Mouse (Mus musculus): Measurements from ENCODE around the gene Klhdc3. TPM values are rescaled to one million over a fixed set of nuclear protein-coding genes. Genes with fewer than 3 reads are reported as not detected.

Gene Klhdc3
- 100 to 1,000 TPM; 163 to 173 TPM for total RNA-seq (2021)
- long read RNA-seq, experiment 1, transcript Klhdc3-202 (11 exons, 1,954 nt) = minor isoform, 28 of 150 reads
- long read RNA-seq, experiment 1, transcript Klhdc3-201 (12 exons, 2,100 nt) = major isoform, 99 of 150 reads
- long read RNA-seq, experiment 1, partial matches to known transcripts = 12 of 150 reads
- long read RNA-seq, experiment 1, other reads (novel, unspliced or antisense) = 11 of 150 reads
- long read RNA-seq, experiment 2, transcript Klhdc3-202 (11 exons, 1,954 nt) = minor isoform, 35 of 185 reads
- long read RNA-seq, experiment 2, transcript Klhdc3-201 (12 exons, 2,100 nt) = major isoform, 120 of 185 reads
- long read RNA-seq, experiment 2, partial matches to known transcripts = 19 of 185 reads
- long read RNA-seq, experiment 2, other reads (novel, unspliced or antisense) = 10 of 185 reads

DNA sequence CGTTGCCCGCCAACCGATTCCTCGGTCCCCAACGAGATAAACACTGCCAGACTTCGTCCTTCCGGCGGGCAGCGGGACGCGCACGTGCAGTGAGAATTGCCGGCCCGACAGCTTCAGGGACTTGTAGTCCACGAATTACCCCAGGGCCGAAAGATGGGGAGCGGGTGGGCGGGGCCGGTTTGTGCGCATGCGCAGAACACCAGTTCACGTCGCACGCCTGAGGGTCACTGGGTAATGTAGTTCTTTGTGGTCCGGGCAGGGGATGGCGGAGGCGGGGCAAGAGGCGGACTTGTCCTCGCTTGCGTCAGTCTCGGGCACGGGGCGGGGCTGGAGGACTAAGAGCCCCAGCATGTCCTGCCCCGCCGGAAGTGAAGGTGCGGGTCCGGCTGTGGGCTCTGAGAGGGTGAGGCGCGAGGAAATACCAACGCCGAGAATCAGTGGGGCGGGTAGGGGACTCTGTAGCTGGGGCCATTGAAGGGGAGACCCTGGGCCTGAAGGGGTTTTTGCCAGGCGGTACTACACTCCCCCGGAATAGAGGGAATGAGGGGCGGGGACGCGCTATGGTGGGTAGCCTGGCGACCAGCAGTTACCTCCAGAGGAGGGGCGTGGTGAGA, at the start of gene Klhdc3:
Klhdc3 (minus strand) TSS at position 155 of the 614 bp plus-strand sequence.
- TF ChIP-seq CTCF (conservative IDR thresholded peaks at IDR 0.05) = no peak
- DNase-seq (ENCODE audit: low spot score in 2 of 2) = peak; percentile 97 to 98
- peak within 1 kb of the TSS; percentile 94 for H3K27ac ChIP-seq
- H3K4me3 ChIP-seq = peak within 1 kb of the TSS; percentile 78

DNA sequence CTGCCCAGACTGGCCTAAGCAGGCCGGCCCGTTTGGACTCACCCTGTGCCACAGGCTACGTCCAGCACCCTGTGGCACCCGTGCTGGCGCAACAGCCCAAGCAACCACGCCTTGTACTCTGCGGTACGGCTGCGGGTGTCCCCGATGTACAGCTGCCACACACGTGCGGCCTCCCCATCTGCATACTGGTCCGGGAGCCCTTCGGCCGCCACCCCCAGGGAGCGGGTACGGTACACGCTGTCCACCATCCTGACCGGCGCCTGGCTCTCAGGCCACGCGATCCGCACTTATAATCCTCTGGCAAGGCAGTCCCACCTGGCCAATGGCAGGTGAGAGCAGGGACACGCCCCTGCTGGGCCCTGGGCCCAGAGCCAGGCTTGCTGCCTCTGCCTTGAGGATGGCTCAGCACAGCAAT, 48.2 kb upstream of the Klhdc3 start, which contains the start of gene Gnmt:
Gnmt (minus strand) TSS at position 265 of the 415 bp plus-strand sequence.
- no peak for TF ChIP-seq CTCF (conservative IDR thresholded peaks at IDR 0.05)
- Histone ChIP-seq H3K27ac (no peak within 1 kb of the TSS), H3K4me3 (no peak within 1 kb of the TSS)
- no peak for DNase-seq (ENCODE audit: low spot score in 2 of 2)

DNA sequence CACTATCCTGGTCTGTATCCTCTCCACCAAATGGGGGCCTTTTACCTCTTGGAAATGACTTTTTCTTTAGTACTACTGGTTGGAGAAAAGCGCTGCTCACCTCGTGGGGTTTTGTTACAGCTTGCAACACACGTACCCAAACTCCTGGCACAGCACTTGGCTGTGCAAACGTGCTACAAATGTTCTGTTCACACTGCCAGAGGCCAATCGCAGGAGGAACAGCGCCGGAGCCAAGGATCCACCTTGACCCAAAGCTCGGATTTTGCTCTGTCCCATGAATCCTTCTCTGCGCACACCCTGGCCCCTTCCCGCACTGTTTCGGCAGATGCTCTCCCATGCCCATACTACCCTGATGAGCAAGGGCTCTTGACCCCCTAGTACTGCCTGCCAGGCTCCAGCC, 47.8 kb upstream of the Klhdc3 start:
- no peak overlapping the region for H3K4me3 ChIP-seq
- DNase-seq (ENCODE audit: low spot score in 2 of 2) = no peak
- H3K27ac ChIP-seq = no peak overlapping the region
- no peak for TF ChIP-seq CTCF (conservative IDR thresholded peaks at IDR 0.05)

DNA sequence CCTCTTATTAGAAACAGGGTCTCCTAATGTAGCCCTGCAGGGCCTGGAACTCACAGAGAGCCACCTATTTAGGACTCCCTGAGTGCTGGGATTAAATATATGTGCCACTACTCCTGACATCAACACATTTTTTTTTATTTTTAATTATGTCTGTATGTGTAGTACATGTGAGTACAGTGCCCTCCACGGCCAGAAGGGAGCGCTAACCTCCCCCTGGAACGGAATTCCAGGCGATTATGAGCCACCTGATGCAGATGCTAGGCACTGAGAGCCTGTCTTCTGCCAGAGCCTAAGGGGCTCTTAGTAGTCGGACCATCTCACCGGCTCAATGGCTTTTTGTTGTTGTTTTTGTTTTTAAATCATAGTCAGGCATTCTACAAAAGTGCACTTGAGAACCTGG, 47.3 kb upstream of the Klhdc3 start:
- no peak overlapping the region for H3K27ac ChIP-seq
- H3K4me3 ChIP-seq = no peak overlapping the region
- peak; percentile 70 for TF ChIP-seq CTCF (conservative IDR thresholded peaks at IDR 0.05)
- DNase-seq (ENCODE audit: low spot score in 2 of 2) = no peak

DNA sequence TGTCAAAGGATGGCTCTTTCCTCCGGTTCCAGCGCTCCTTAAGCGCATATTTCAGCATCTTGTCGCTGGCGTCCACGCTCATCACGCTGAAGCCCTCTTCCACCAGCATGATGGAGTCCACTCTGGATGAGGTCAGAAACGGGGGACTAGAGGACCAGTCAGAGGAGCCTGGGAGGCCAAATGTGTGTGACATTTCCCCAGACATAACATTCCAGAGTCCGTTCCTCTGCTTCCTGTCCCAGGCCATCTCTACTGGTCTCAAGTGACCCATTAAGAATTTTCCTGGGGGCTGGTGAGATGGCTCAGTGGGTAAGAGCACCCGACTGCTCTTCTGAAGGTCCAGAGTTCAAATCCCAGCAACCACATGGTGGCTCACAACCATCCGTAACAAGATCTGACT, 46.6 kb upstream of the Klhdc3 start:
- Histone ChIP-seq H3K4me3 (no peak overlapping the region), H3K27ac (no peak overlapping the region)
- DNase-seq (ENCODE audit: low spot score in 2 of 2) = no peak
- TF ChIP-seq CTCF (conservative IDR thresholded peaks at IDR 0.05) = no peak

DNA sequence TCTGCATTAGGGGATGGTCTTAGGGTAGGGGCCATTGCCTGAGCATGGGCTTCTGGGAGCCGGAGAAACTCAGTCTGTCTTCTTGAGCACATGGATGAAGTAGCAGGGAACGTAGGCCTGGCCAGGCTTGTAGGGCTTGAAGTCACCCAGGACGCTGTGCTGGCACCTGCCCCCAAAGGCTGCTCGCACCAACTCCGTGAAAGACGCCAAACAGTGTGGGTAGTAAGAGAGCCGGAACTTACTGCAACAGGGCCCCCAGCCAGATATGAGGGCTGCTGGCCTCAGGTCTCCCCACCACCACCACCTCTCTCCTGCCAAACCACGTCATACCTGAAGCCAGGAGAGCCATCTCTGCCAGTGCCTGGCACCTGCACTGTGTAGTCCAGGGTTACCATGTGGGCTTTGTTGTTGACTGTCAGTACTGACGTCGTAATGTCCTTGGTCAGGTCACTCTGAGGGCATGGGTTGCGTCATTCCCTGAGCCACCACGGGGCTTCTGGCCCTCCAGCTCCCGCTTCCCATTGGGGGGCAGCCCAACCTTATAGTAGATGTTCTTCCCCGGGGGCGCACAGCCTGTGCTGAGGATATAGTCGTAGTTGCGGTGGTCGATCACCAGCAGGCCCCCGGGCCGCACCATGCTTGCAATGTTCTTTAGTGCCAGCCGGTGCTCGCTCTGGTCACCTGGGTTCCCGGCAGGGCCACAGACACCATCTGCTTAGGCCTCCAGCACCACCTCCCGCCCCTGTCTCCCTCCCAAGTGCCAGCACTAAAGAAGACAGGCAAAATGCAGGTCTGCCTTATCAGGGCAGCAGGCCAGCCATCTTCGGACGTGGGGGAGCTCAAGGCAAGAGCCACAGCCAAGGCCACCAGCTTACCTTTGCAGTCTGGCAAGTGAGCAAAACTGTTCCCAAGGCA, 45.3 kb upstream of the Klhdc3 start:
- TF ChIP-seq CTCF (conservative IDR thresholded peaks at IDR 0.05) = no peak; the same call in 1 of the 2 replicates
- H3K4me3 ChIP-seq = no peak overlapping the region
- no peak overlapping the region for H3K27ac ChIP-seq
- DNase-seq (ENCODE audit: low spot score in 2 of 2) = no peak

DNA sequence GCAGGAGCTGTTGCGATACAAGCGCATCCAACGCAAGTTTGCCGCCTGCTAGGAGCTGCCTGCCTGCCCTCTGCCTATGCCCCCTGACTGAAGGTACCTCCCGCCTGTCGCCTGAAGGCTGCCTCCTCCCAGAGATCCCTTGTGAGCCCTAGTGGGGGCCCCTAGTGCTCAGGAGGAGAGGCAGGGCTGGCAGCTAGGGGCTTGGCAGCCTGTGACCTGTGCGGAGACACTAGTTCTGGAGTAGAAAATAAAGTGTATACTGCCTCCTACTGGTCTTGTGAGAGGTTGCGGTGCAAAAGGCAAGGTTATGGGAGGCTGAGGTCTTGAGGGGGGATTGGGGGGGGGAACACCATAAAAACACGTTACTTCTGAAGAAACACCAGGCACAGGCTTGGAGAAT, 44.6 kb upstream of the Klhdc3 start:
- peak; percentile 71 for TF ChIP-seq CTCF (conservative IDR thresholded peaks at IDR 0.05)
- no peak overlapping the region for H3K4me3 ChIP-seq
- no peak overlapping the region for H3K27ac ChIP-seq
- DNase-seq (ENCODE audit: low spot score in 2 of 2) = no peak

DNA sequence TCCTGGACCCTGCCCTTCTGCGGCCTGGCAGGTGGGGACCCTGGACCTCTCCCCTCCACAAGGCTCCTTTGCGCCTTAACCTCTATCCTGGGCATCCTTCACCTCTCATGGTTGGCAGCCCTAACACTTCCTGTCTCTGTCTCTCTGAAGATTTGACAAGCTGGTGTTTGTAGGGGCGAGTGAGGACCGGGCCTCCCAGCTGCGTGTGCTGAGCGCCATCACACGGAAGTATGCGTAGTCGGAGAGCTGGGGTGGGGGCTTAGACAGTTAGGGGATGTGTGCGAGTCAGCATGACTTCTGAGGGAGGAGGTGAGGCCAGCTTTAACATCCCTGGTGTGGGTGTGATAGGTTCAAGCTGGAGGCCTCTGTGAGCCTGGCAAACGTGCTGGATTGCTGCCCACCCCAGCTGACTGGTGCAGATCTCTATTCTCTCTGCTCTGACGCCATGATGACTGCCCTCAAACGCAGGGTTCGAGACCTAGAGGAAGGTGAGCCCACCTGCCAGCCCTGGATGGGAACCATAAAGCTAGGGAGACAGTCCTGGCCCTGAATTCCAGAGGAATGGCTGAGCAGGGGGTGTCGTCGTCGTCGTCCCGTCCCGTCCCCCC, 43.9 kb upstream of the Klhdc3 start:
- H3K27ac ChIP-seq = no peak overlapping the region
- no peak overlapping the region for H3K4me3 ChIP-seq
- TF ChIP-seq CTCF (conservative IDR thresholded peaks at IDR 0.05) = no peak
- no peak for DNase-seq (ENCODE audit: low spot score in 2 of 2)

DNA sequence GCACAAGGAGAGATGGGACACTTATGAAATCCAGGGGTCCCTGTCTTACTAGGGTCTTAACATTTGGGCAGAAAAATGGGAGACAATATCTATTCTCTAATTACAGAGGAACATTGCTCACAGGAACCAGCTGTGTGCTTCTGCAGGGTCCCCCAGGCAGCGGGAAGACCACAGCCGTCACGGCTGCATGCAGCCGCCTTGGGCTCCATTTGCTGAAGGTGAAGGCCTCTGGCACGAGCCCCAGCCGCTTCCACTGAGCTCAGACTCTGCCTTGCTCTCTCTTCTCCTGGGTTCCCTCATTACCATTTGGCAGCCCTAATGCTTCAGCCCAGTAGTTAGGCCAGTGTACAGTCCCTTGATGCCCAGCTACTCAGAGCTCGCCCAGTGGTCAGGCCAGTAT, 40.4 kb upstream of the Klhdc3 start:
- no peak overlapping the region for H3K27ac ChIP-seq
- no peak overlapping the region for H3K4me3 ChIP-seq
- TF ChIP-seq CTCF (conservative IDR thresholded peaks at IDR 0.05) = no peak
- no peak for DNase-seq (ENCODE audit: low spot score in 2 of 2)

DNA sequence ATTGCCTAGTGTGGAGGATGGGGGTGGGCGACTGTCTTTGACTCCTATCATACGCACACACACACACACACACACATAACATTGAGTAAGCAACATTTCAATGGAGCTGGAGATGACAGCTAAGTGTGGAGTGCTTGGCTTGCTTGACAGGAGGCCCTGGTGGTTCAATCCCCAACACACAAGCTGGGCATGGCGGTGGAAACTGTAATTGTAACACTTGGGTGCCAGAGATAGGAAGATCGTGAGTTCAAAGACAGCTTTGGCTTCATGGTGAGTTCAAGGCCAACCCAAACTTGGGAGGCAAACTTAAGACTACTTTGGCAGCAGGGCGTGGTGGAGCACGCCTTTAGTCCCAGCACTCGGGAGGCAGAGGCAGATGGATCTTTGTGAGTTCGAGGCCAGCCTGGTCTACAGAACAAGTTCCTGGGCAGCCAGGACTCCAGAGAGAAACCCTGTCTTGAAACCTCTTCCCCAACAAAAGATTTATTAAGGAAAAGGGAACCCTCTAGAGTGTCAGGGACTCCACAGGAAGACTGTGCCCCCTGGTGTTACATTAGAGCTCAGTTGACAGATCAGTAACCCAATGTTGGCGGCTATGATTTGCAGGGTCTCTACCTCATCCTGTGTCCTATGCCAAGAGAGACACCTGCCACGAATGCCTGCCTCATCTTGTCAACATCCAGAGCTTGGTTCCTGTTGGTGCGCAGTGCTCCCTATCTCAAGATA, 34.2 kb upstream of the Klhdc3 start:
- no peak overlapping the region for H3K4me3 ChIP-seq

DNA sequence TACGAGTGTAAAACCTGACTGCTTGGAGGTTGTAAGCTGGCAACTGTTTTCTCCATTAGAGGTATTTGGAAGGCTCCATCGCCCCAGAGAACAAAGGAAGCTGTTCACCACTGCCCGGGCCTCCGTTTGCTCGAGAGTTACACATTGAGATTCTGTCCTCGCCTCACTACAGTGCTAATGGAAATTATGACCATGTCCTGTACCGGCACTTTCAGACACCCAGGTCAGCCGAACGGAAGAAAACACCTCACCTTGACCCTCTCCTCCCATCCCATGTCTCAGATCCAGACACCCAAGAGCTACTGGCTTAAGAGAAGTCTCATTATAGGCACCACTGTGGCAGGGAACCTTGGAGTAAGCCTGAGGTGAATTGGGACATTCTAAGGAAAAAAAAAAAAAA, 33.1 kb upstream of the Klhdc3 start:
- no peak overlapping the region for H3K4me3 ChIP-seq
- TF ChIP-seq CTCF (conservative IDR thresholded peaks at IDR 0.05) = no peak
- no peak for DNase-seq (ENCODE audit: low spot score in 2 of 2)
- no peak overlapping the region for H3K27ac ChIP-seq

More for the DNA sequence above, 34.2 kb upstream of the Klhdc3 start:
- TF ChIP-seq CTCF (conservative IDR thresholded peaks at IDR 0.05) = peak; percentile 74
- DNase-seq (ENCODE audit: low spot score in 2 of 2) = no peak
- H3K27ac ChIP-seq = no peak overlapping the region

DNA sequence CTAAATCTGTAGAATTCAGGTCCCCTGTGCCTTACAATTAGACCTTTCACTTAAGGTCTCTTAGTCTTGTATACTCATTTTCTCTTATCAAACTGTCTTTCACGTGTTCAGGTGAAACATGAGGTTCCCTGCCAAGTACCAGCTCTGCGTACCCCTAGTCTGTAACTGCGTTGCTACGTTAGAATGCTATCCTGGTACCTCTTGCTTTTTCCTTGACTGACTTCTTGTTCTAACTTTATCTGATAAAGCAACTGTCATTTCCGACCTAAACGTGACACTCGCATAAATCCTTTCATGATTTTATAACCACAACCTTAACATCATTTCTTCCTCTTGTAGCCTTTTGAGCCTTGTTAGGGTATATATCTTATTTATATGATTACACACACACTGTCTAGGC, 31.7 kb upstream of the Klhdc3 start:
- Histone ChIP-seq H3K4me3 (peak overlapping the region; percentile 85), H3K27ac (peak overlapping the region; percentile 86; the same call in 1 of the 2 replicates)
- no peak for DNase-seq (ENCODE audit: low spot score in 2 of 2)
- TF ChIP-seq CTCF (conservative IDR thresholded peaks at IDR 0.05) = no peak
